In the genomic region with DNA sequence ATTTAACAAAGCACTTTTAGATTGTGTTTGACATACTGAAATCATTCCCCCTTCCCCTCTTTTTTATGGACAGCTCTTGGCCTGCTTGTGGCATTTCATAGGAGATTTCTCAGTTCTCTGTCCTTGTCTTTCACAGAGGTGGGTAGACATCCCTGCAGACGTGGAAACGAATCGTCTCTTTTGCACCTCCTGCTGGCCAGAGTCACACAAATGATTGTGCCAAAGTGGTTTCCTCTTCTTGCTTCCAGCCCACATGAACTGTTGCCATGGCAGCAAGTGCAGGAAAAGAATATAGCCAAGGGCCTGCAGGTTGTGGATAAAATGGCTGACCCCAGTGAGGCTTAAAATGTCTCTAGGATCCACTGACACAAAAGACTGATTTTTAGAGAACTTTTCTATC, we compare ENCODE assay signal across 8 mouse cellular contexts.
DNase-seq lines count a peak whose midpoint lies in the region; ATAC-seq and TF ChIP-seq lines count a peak whose summit lies in the region.

No protein-coding gene starts in this region.

- peak; percentile 73 for ATAC-seq in hindbrain, embryonic 12.5 days (ENCODE audit: low FRiP score)
- ATAC-seq in midbrain, postnatal 0 days (ENCODE audit: low FRiP score): peak; percentile 86
- ATAC-seq in megakaryocyte progenitor cell, adult 5-6 weeks (replicated peaks; ENCODE audit: poor library complexity): no peak

- no peak overlapping the region for H3K4me3 ChIP-seq in hindbrain, embryonic 12.5 days
- no peak overlapping the region for H3K4me3 ChIP-seq in midbrain, postnatal 0 days (ENCODE audit: low read depth, low read length)
- no peak overlapping the region for H3K4me3 ChIP-seq in thymus, adult 2 months (ENCODE audit: control insufficient read depth, insufficient read depth, low read length)

- peak; percentile 81 for TF ChIP-seq CTCF in midbrain, postnatal 0 days (IDR thresholded peaks at IDR 0.05)
- TF ChIP-seq CTCF in thymus, adult 2 months (IDR thresholded peaks at IDR 0.05; ENCODE audit: borderline replicate concordance, control insufficient read depth, extremely low read depth, insufficient read depth, low read length, poor library complexity): no peak

- H3K4me1 ChIP-seq in hindbrain, embryonic 12.5 days: no peaks in the 10 kb centered on the region
- no peaks in the 10 kb centered on the region for H3K4me1 ChIP-seq in midbrain, postnatal 0 days (ENCODE audit: insufficient read depth, low read length)
- no peaks in the 10 kb centered on the region for H3K4me1 ChIP-seq in thymus, adult 2 months (replicated peaks; ENCODE audit: control insufficient read depth, insufficient read depth, low read length)

- no peaks in the 10 kb centered on the region for H3K36me3 ChIP-seq in hindbrain, embryonic 12.5 days
- no peaks in the 10 kb centered on the region for H3K36me3 ChIP-seq in midbrain, postnatal 0 days (ENCODE audit: insufficient read depth, low read length)
- no peaks in the 10 kb centered on the region for H3K36me3 ChIP-seq in thymus, adult 2 months (ENCODE audit: control insufficient read depth, insufficient read depth, low read length)

- no peaks in the 10 kb centered on the region for H3K27me3 ChIP-seq in hindbrain, embryonic 12.5 days
- no peaks in the 10 kb centered on the region for H3K27me3 ChIP-seq in midbrain, postnatal 0 days (ENCODE audit: insufficient read depth, low read length)
- no peaks in the 10 kb centered on the region for H3K27me3 ChIP-seq in thymus, adult 2 months (ENCODE audit: control insufficient read depth, insufficient read depth, low read length)

- no peak overlapping the region for H3K9ac ChIP-seq in hindbrain, embryonic 12.5 days
- H3K9ac ChIP-seq in midbrain, postnatal 0 days (replicated peaks; ENCODE audit: low read length, poor library complexity, severe bottlenecking): no peak overlapping the region

- WGBS in hindbrain, embryonic 12.5 days: 34% methylated on average over 3 of the region's 3 CpGs
- WGBS in midbrain, postnatal 0 days: 9% methylated on average over 3 of the region's 3 CpGs
- WGBS in thymus, adult 2 months: 56% methylated on average over 3 of the region's 3 CpGs

- no peaks in the 10 kb centered on the region for H3K9me3 ChIP-seq in hindbrain, embryonic 12.5 days (replicated peaks)
- no peaks in the 10 kb centered on the region for H3K9me3 ChIP-seq in midbrain, postnatal 0 days (ENCODE audit: low read length)

- peak; percentile 1 to 7 for DNase-seq in adrenal gland, postnatal 36 days
- no peak for DNase-seq in adrenal gland, postnatal 25 days
- peak; percentile 68 for DNase-seq in embryo, embryonic 10 days (ENCODE audit: low spot score)
- DNase-seq in midbrain, postnatal 0 days (ENCODE audit: low spot score): peak; percentile 79
- DNase-seq in thymus, postnatal 4 days: no peak
- no peak for DNase-seq in thymus, adult 2 months

- TF ChIP-seq POLR2A in thymus, adult 2 months (IDR thresholded peaks at IDR 0.05; ENCODE audit: control insufficient read depth, extremely low read depth, insufficient read depth, low read length, poor library complexity): no peak

- H3K27ac ChIP-seq in hindbrain, embryonic 12.5 days: 0 out of 2 replicates have a peak overlapping the region, but pooled peaks have one; percentile 4
- H3K27ac ChIP-seq in midbrain, postnatal 0 days (ENCODE audit: low read depth, low read length): peak overlapping the region; percentile 63
- no peak overlapping the region for H3K27ac ChIP-seq in thymus, adult 2 months (ENCODE audit: control insufficient read depth, insufficient read depth, low read length)

- H3K4me2 ChIP-seq in hindbrain, embryonic 12.5 days (replicated peaks): no peak overlapping the region
- no peak overlapping the region for H3K4me2 ChIP-seq in midbrain, postnatal 0 days (ENCODE audit: low read depth, low read length, poor library complexity, severe bottlenecking)

Comparison
In these comparisons a context has a peak if more than half of its experiments do, and no peak if none do; other contexts are left out.
1. DNase-seq: peak in adrenal gland, postnatal 36 days (2 of 2), embryo, embryonic 10 days (single experiment) and midbrain, postnatal 0 days (single experiment); none in adrenal gland, postnatal 25 days (single experiment), thymus, postnatal 4 days (single experiment) and thymus, adult 2 months (single experiment).